Mouse (Mus musculus): ENCODE measurements at regions not wholly inside any gene's neighbourhood (a gene's known extent, or its start where the extent isn't known, plus 50 kb on each side); places are given as distances from the start of the nearest gene placed in this dataset.
"Not testable (repeated sequence)": the region's sequence is repeated elsewhere in the genome, so short reads cannot be mapped to it uniquely, and the experiment has no call there.

DNA sequence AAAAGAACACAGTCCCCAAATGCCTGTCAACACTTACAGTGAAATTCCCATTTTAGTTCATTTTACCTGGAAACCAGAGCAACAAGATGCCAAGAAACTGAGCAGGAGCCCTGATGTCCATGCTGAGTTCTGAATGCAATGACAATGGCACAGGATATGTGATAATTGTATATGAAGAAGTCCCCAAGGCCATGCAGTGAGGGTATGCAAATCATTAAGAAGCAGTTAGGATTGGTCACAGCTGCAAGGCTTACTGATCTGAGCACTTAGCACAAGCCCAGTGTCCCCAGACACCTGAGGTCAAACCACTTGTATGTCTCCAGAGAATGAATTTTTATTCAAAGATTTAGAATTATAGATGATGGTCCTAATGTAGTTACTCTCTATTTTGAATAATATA, 419.0 kb upstream of the Tacstd2 start:
- DNase-seq (ENCODE audit: low read depth, low spot score), result not testable (repeated sequence)

DNA sequence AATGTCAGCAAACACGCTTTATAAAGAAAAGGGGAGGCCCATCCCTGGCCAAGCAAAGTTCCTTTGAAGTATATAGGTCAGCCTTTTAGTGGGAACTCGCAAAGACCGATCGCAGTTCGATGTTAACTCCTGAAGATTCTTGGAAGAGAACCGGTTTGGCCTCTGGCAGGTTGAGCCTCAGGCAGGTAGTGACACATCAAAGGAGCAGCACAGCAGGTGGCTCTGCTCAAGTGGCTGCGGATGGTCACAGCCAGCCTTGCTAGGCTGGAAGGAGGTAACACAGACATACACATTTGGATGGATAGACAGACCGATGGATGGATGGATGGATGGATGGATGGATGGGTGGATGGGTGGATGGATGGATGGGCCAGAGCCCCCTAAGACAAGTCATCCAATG, 395.9 kb upstream of the Tacstd2 start:
- not testable (repeated sequence) for DNase-seq (ENCODE audit: low read depth, low spot score)

- DNase-seq (ENCODE audit: low read depth, low spot score), result no peak
Observed at GRCm38 (mm10) chr6:67922537-67922936, 386.9 kb upstream of the Tacstd2 start.

GRCm38 (mm10) chr6:67913903-67914302, 378.3 kb upstream of the Tacstd2 start:
- no peak for DNase-seq (ENCODE audit: low read depth, low spot score)

GRCm38 (mm10) chr6:67913309-67913708, 377.7 kb upstream of the Tacstd2 start:
- DNase-seq (ENCODE audit: low read depth, low spot score), result no peak

DNA sequence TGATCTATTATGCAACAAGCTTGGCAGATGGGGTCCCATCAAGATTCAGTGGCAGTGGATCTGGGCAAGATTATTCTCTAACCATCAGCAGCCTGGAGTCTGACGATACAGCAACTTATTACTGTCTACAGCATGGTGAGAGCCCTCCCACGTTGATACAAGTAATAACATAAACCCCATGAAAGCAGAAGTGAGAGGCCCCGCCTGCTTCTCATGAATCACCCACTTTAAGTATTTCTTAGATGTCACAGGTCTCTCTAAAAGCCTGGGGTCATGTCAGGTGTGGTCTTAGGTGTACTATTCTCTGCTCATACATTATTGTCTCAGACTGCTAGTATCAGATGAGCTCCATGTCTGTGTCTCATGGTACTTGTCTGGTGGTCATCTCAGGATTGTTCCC, 360.9 kb upstream of the Tacstd2 start:
- no peak for DNase-seq (ENCODE audit: low read depth, low spot score)

DNA sequence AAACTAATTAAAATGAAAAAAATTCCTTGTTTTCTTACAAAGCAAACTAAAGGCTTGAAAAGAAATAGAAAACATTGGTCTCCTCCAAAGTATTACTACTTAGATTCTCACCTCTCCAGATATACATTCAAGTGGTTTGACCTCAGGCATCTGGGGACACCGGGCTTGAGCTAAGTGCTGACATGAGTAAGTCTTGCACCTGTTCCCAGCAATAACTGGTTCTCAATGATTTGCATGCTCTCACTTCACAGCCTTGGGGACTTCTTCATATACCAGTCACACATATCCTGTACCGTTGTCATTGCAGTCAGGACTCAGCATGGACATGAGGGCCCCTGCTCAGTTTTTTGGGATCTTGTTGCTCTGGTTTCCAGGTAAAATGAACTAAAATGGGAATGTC, 360.3 kb upstream of the Tacstd2 start:
- no peak for DNase-seq (ENCODE audit: low read depth, low spot score)

GRCm38 (mm10) chr6:67887586-67887985, 352.0 kb upstream of the Tacstd2 start:
- DNase-seq (ENCODE audit: low read depth, low spot score), result no peak

- no peak for DNase-seq (ENCODE audit: low read depth, low spot score)
Observed at GRCm38 (mm10) chr6:67884893-67885292, 349.3 kb upstream of the Tacstd2 start.

GRCm38 (mm10) chr6:67881476-67881875, 345.9 kb upstream of the Tacstd2 start:
- not testable (repeated sequence) for DNase-seq (ENCODE audit: low read depth, low spot score)

DNA sequence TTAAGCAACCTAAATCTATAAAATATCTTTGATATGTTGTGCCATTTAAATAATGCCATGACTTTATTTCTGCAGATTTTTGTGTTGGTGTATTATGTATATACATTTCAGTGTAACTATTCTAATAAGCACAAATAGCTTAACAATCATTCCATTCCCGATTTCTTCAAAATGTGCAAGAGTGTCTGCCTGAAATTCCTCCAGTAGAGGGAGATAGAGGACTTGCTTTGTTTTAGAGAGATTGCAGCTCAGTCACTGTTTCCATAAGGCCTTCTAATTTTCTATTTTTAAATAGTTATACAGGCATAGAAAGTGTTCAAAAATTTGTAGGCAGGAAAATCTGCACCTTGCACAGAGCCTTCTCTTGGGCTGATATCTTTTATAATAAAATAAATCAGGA, 322.3 kb upstream of the Tacstd2 start:
- DNase-seq (ENCODE audit: low read depth, low spot score), result not testable (repeated sequence)

GRCm38 (mm10) chr6:67839486-67839885, 303.9 kb upstream of the Tacstd2 start:
- DNase-seq (ENCODE audit: low read depth, low spot score), result not testable (repeated sequence)

DNA sequence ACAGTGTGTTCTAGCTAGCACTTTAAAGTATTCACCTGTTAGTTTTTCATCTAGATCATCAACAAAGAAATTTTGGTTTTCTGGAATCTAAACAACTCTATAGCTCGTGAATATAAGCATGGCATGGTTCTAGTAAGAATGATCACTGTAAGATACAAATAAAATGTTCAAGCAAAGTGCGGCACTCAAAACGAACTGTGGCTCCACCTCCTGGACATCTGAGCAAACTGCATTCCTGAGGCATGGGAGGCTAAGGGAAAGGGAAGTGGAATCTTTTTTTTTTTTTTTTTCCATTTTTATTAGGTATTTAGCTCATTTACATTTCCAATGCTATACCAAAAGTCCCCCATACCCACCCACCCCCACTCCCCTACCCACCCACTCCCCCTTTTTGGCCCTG, 276.9 kb upstream of the Tacstd2 start:
- DNase-seq (ENCODE audit: low read depth, low spot score), result peak; percentile 30

GRCm38 (mm10) chr6:67791393-67791792, 255.8 kb upstream of the Tacstd2 start:
- no peak for DNase-seq (ENCODE audit: low read depth, low spot score)

DNA sequence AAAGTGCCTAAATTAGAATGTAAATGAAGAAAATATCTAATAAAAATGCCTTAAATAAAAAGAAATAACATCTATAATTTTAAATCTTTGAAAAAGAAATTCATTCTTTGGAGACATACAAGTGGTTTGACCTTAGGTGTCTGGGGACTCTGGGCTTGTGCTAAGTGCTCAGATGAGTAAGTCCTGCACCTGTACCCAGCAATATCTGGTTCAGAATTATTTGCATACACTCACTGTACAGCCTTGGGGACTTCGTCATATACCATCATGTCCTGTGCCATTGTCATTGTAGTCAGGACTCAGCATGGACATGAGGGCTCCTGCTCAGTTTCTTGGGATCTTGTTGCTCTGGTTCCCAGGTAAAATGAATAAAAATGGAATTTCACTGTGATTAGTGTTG, 255.1 kb upstream of the Tacstd2 start:
- DNase-seq (ENCODE audit: low read depth, low spot score), result no peak

DNA sequence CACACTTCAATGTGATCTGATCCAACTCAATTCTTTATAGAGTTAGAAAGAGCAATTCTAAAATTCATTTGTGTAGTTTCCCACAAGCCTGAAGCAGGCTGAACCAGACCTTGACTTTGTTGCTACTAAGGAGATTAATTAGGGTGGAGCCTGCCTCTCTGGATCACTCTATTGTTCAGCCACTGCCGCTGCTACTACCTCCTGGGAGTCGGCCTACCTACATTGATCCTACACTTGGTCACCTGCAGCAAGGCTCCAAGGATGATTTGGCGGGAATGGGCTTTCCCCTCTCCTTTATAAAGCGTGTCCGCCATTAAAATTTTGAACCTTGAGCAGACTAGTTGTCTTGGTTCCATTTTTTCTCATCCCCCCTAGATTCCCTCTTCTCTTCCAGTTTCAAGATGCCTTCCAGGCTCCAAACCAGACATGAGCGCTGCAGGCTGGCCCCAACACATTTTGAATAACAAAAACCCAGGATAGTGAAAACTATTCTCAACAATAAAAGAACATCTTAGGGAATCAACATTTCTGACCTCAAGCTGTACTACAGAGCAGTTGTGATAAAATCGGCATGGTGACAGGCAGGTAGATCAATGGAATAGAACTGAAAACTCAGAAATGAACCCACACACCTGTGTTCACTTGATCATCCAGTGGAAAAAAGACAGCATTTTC, 251.6 kb upstream of the Tacstd2 start:
- no peak for DNase-seq (ENCODE audit: low read depth, low spot score)

- no peak for DNase-seq (ENCODE audit: low read depth, low spot score)
Observed at GRCm38 (mm10) chr6:67778883-67779282, 243.3 kb upstream of the Tacstd2 start.

- DNase-seq (ENCODE audit: low read depth, low spot score), result not testable (repeated sequence)
Observed at GRCm38 (mm10) chr6:67754102-67754501, 218.5 kb upstream of the Tacstd2 start.

GRCm38 (mm10) chr6:67725611-67726010, 190.0 kb upstream of the Tacstd2 start:
- DNase-seq (ENCODE audit: low read depth, low spot score), result peak; percentile 11

GRCm38 (mm10) chr6:67698952-67699351, 163.4 kb upstream of the Tacstd2 start:
- DNase-seq (ENCODE audit: low read depth, low spot score), result not testable (repeated sequence)

DNA sequence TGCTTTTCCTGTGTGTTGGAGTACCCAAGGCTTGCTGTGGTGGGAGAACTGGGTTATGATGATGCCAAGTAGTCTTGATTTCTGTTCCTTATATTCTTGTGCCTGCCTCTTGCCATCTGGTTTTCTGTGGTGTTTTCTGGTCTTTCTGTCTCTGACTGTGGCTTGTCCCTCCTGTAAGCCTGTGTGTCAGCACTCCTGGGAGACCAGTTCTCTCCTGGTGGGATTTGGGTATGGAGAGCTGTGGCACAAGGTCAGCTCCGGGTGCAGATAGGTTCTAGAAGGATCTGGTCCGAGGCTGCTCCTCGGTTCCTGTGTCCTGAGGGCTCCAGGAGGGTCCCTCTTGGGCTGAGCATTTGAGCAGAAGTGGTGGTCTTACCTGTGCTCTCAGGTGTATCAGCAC, 155.4 kb upstream of the Tacstd2 start:
- not testable (repeated sequence) for DNase-seq (ENCODE audit: low read depth, low spot score)

GRCm38 (mm10) chr6:67683105-67683504, 147.5 kb upstream of the Tacstd2 start:
- not testable (repeated sequence) for DNase-seq (ENCODE audit: low read depth, low spot score)

DNA sequence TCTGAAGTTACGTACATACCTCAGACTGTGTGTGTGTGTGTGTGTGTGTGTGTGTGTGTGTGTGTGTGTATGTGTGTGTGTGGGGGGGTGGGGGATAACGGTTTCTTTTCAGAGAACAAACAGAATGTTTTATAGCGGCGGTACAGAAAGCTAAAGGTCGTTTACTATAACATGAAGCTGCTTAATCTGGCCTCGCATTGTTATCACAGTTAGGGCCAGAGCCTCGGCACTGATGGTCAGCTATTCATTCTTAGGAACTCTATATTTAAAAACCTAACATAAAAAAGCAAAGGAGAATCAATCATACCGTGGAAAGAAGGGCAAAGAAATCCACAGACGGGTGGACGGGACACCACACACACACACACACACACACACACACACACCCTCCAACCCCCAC, 146.0 kb upstream of the Tacstd2 start:
- DNase-seq (ENCODE audit: low read depth, low spot score), result not testable (repeated sequence)

DNA sequence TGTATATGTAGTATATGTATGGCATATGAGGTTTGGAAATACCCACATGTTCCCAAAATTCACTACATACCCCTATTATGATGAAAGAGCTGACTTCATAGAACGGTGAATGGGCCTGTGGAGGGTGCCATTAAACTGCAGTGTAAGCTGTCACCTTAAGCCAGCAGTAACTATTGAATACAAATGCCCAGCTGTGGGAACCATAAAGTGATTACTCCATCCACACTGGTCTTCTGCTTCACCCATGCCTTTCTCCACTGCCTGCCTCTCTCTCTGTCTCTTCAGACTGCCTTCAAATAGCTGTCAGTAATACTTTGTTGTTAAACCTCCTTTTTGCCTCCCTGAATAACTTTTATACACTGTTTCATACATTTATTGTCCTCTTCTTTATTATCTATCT, 143.5 kb upstream of the Tacstd2 start:
- not testable (repeated sequence) for DNase-seq (ENCODE audit: low read depth, low spot score)

Measured in mesoderm, embryonic 11.5 days (tissue).